8 mouse cellular contexts compared by ENCODE assay signal in the genomic region with DNA sequence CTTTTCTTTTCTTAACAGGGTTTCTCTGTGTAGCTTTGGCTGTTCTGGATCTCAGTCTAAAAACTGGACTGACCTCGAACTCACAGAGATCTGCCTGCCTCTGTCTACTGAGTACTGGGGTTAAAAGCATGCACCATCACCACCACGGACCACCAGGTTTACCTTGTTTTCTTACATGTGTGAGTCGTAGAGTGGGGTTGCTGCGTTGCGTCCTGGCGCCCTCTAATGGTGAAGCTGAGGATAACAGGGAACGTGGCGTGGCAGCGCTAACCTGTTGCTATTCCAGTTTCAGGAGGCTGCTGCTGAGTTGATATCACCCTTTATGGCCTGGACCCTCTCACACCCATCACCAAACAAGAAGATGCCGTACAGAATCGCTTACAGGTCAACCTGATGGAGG. TPM values are rescaled to one million over a fixed set of nuclear protein-coding genes. Genes with fewer than 3 reads are reported as not detected.
A peak's percentile ranks its signal among the peaks of the same experiment; 100 is the strongest.
DNase-seq lines count a peak whose midpoint lies in the region; ATAC-seq and TF ChIP-seq lines count a peak whose summit lies in the region.

No protein-coding gene starts in this region.

- peak; percentile 92 for TF ChIP-seq CTCF in forebrain, postnatal 0 days (IDR thresholded peaks at IDR 0.05; ENCODE audit: low read depth)
- TF ChIP-seq CTCF in left cerebral cortex, adult 2 months (IDR thresholded peaks at IDR 0.05): peak; percentile 94

- peaks cover 15% of the 10 kb centered on the region; the same call in 1 of the 2 replicates for H3K4me1 ChIP-seq in forebrain, postnatal 0 days (ENCODE audit: insufficient read depth)
- peaks cover 21% of the 10 kb centered on the region for H3K4me1 ChIP-seq in forebrain, embryonic 16.5 days (replicated peaks; ENCODE audit: control insufficient read depth, insufficient read depth, low read length)

- H3K36me3 ChIP-seq in forebrain, postnatal 0 days (ENCODE audit: insufficient read depth): 0 out of 2 replicates have a peak, but pooled peaks cover 8% of the 10 kb centered on the region
- H3K36me3 ChIP-seq in forebrain, embryonic 16.5 days (ENCODE audit: control insufficient read depth, insufficient read depth): no peaks in the 10 kb centered on the region

- H3K27ac ChIP-seq in forebrain, postnatal 0 days (ENCODE audit: low read depth, low read length): no peak overlapping the region
- no peak overlapping the region for H3K27ac ChIP-seq in forebrain, embryonic 16.5 days (ENCODE audit: low read length)
- H3K27ac ChIP-seq in left cerebral cortex, adult 2 months: no peak overlapping the region

- intact Hi-C loops in heart, postnatal 10 days (cut with DNase I): loop anchor here (2.0 to 5.0 kb wide), 5 partner anchors 19 to 365 kb away; a partner anchor contains a TSS
- intact Hi-C loops in left cerebral cortex, adult 2 months (cut with DNase I): loop anchor here (1.0 to 5.0 kb wide), 3 partner anchors 40 to 209 kb away; no protein-coding TSS in a partner anchor

- H3K4me3 ChIP-seq in forebrain, postnatal 0 days (ENCODE audit: low read depth, low read length): no peak overlapping the region
- no peak overlapping the region for H3K4me3 ChIP-seq in forebrain, embryonic 16.5 days (replicated peaks; ENCODE audit: low read length)
- no peak overlapping the region for H3K4me3 ChIP-seq in left cerebral cortex, adult 2 months

- DNase-seq in forebrain, postnatal 0 days: peak; percentile 72
- DNase-seq in adrenal gland, adult 2 months: peak; percentile 84
- DNase-seq in embryo, embryonic 9.5 days (ENCODE audit: extremely low spot score): peak; percentile 76
- DNase-seq in heart, postnatal 10 days: peak; percentile 85 to 89
- peak; percentile 73 to 83 for DNase-seq in left cerebral cortex, adult 2 months (ENCODE audit: extremely low spot score in 1 of 2, low spot score in 2 of 2)
- peak; percentile 74 to 78 for DNase-seq in spleen, postnatal 36 days (ENCODE audit: low spot score in 2 of 2)

- H3K9ac ChIP-seq in forebrain, postnatal 0 days: no peak overlapping the region
- no peak overlapping the region for H3K9ac ChIP-seq in forebrain, embryonic 16.5 days (replicated peaks; ENCODE audit: low read depth, low read length)

- no peak for ATAC-seq in forebrain, postnatal 0 days
- no peak for ATAC-seq in forebrain, embryonic 16.5 days
- peak; percentile 87 for ATAC-seq in megakaryocyte progenitor cell, adult 5-6 weeks (replicated peaks; ENCODE audit: poor library complexity)

- WGBS in forebrain, postnatal 0 days: 11% methylated on average over 11 of the region's 11 CpGs
- WGBS in forebrain, embryonic 16.5 days: 11% methylated on average over 11 of the region's 11 CpGs

- H3K9me3 ChIP-seq in forebrain, postnatal 0 days (ENCODE audit: low read length): no peaks in the 10 kb centered on the region
- no peaks in the 10 kb centered on the region for H3K9me3 ChIP-seq in forebrain, embryonic 16.5 days (ENCODE audit: control insufficient read depth, low read length)

- H3K27me3 ChIP-seq in forebrain, postnatal 0 days (ENCODE audit: insufficient read depth, low read length): no peaks in the 10 kb centered on the region
- H3K27me3 ChIP-seq in forebrain, embryonic 16.5 days (replicated peaks; ENCODE audit: control insufficient read depth, insufficient read depth, low read length): no peaks in the 10 kb centered on the region

- no peak overlapping the region for H3K4me2 ChIP-seq in forebrain, postnatal 0 days (ENCODE audit: low read depth)
- H3K4me2 ChIP-seq in forebrain, embryonic 16.5 days (ENCODE audit: low read length): no peak overlapping the region

RNA-seq across cellular contexts. Expression of a gene that starts 19.5 kb away (rescaled TPM):
- total RNA-seq in forebrain, postnatal 0 days (2014; rRNA removed): 175 and 197 TPM in 2 replicates
- 481 and 501 TPM in 2 replicates for polyA plus RNA-seq in forebrain, postnatal 0 days (2015; fragmentation: Nextera tagmentation; extraction: Ambion mirVana)
- polyA plus RNA-seq in forebrain, embryonic 16.5 days (2015; fragmentation: Nextera tagmentation; extraction: Ambion mirVana): 385 and 445 TPM in 2 replicates
- total RNA-seq in adrenal gland, adult 2 months (2021): 100 to 1,000 TPM; 349 to 359 TPM
- polyA plus RNA-seq in adrenal gland, adult 2 months (2012; rRNA removed): 76.1 and 98.1 TPM in 2 replicates
- 100 to 1,000 TPM; 314 to 339 TPM for total RNA-seq in heart, postnatal 10 days (2021)
- total RNA-seq in left cerebral cortex, adult 2 months (2021): 100 to 1,000 TPM; 344 to 351 TPM
- total RNA-seq in megakaryocyte progenitor cell, adult 5-6 weeks (2015): 654 and 681 TPM in 2 replicates
- total RNA-seq in megakaryocyte progenitor cell, adult 5-6 weeks (2017): 85.9 and 114 TPM in 2 replicates
